Mouse (Mus musculus): ENCODE measurements around the gene Dbf4.

DNA sequence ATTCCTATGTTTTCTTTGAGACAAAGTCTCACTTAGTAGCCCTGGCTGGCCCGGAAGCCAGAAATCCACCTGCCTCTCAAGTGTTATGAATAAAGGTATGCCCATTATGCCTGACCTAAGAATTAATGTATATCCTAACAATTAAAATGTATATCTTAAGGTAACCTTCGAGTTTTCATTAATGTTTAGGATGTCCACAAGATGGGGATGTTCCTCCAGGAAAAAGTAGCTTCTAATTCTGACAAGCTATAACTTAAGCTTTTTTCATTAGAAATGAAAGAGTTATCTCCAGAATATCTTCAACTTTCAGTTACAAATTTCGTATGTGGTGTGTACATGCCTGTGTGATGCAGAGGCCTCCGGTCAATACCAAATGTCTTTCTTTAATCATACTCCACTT lies 13.8 kb downstream of the Dbf4 start:
- TF ChIP-seq CTCF (conservative IDR thresholded peaks at IDR 0.05; ENCODE audit: insufficient read depth, insufficient read length, low read depth, low read length) (no peak), POLR2A (IDR thresholded peaks at IDR 0.05; ENCODE audit: low read depth, low read length) (no peak)
